Mouse (Mus musculus) midbrain, embryonic 13.5 days (tissue): Measurements from ENCODE around the gene Psma2. TPM values are rescaled to one million over a fixed set of nuclear protein-coding genes. Genes with fewer than 3 reads are reported as not detected.

Experiments
- ATAC-seq: fragments of 200-750 bp; cut with Nextera tagmentation; 2 replicates; pipeline ENCODE4 v1.8.0; 2017; ENCODE audit warnings: mild to moderate bottlenecking, moderate TSS enrichment, moderate library complexity
- H3K27ac ChIP-seq: fragments of 300-500 bp; sonication (generic); 2 replicates; pipeline ENCODE4 v1.5.1; 2015; ENCODE audit warnings: inconsistent platforms, mild to moderate bottlenecking, moderate library complexity
- H3K27me3 ChIP-seq: fragments of 300-500 bp; sonication (generic); 2 replicates; pipeline ENCODE4 v1.6.1; 2015; ENCODE audit warnings: mild to moderate bottlenecking, inconsistent platforms
- H3K36me3 ChIP-seq: fragments of 300-500 bp; sonication (generic); 2 replicates; pipeline ENCODE4 v1.6.1; 2015; ENCODE audit warnings: mild to moderate bottlenecking, inconsistent platforms
- H3K4me1 ChIP-seq: fragments of 300-500 bp; sonication (generic); replicated peaks from 2 replicates; pipeline ENCODE4 v1.6.1; 2015; ENCODE audit warnings: inconsistent platforms
- H3K4me2 ChIP-seq: fragments of 300-500 bp; sonication (generic); replicated peaks from 2 replicates; pipeline ENCODE4 v1.6.1; 2015; ENCODE audit warnings: moderate library complexity, mild to moderate bottlenecking, inconsistent platforms
- H3K4me3 ChIP-seq: fragments of 300-500 bp; sonication (generic); replicated peaks from 2 replicates; pipeline ENCODE4 v1.5.1; 2015; ENCODE audit warnings: mild to moderate bottlenecking, inconsistent platforms
- H3K9ac ChIP-seq: fragments of 300-500 bp; sonication (generic); replicated peaks from 2 replicates; pipeline ENCODE4 v1.6.1; 2015; ENCODE audit warnings: mild to moderate bottlenecking, inconsistent platforms
- H3K9me3 ChIP-seq: fragments of 300-500 bp; sonication (generic); 2 replicates; pipeline ENCODE4 v1.6.1; 2016; ENCODE audit warnings: mild to moderate bottlenecking, inconsistent platforms
- WGBS: fragments of 180-500 bp; shearing (Covaris S2); methylation state at CpG from one replicate; pipeline ENCODE4 v1.1.7; 2015; 5-methylcytosine and 5-hydroxymethylcytosine counted together
- polyA plus RNA-seq: library from polyadenylated mRNA; unstranded; fragments of >200 nt; fragmentation: Nextera tagmentation; extraction: Ambion mirVana; gene quantifications from 2 replicates; pipeline ENCODE4 v1.2.1, GENCODE M21; 2015

Gene Psma2
- polyA plus RNA-seq, result 197 and 201 TPM in 2 replicates

GRCm38 (mm10) chr13:14612926-14613529, at the start of gene Psma2, which contains the start of gene Mrpl32:
Gene Psma2 (plus strand): TSS chr13:14613240.
Gene Mrpl32 (minus strand): TSS chr13:14613165.
- Histone ChIP-seq H3K4me1 (peaks cover 21% of the 10 kb centered on the region), H3K27me3 (no peaks in the 10 kb centered on the region), H3K4me3 (peak within 1 kb of the TSS; percentile 89), H3K9me3 (no peaks in the 10 kb centered on the region), H3K9ac (peak within 1 kb of the TSS; percentile 89), H3K27ac (peak within 1 kb of the TSS; percentile 32; the same call in 1 of the 2 replicates), H3K4me2 (peak within 1 kb of the TSS; percentile 79), H3K36me3 (peaks cover 19% of the 10 kb centered on the region)
- ATAC-seq, result peak; percentile 100
- WGBS, result under 1% methylated on average over 42 of the region's 42 CpGs

- no peak overlapping the region for H3K4me3 ChIP-seq
- H3K9me3 ChIP-seq, result no peaks in the 10 kb centered on the region
- H3K4me1 ChIP-seq, result no peaks in the 10 kb centered on the region
- ATAC-seq, result no peak
- no peaks in the 10 kb centered on the region for H3K36me3 ChIP-seq
- no peak overlapping the region for H3K9ac ChIP-seq
- no peak overlapping the region for H3K27ac ChIP-seq
- no peak overlapping the region for H3K4me2 ChIP-seq
- H3K27me3 ChIP-seq, result no peaks in the 10 kb centered on the region
Measured at GRCm38 (mm10) chr13:14574128-14574527, 38.9 kb upstream of the Psma2 start.

GRCm38 (mm10) chr13:14580392-14580791, 32.6 kb upstream of the Psma2 start:
- Histone ChIP-seq H3K4me2 (no peak overlapping the region), H3K9me3 (no peaks in the 10 kb centered on the region), H3K36me3 (no peaks in the 10 kb centered on the region), H3K4me3 (no peak overlapping the region), H3K27ac (no peak overlapping the region), H3K4me1 (no peaks in the 10 kb centered on the region), H3K9ac (no peak overlapping the region), H3K27me3 (no peaks in the 10 kb centered on the region)
- ATAC-seq, result no peak
- 81% methylated on average over 3 of the region's 3 CpGs for WGBS

GRCm38 (mm10) chr13:14602744-14603143, 10.3 kb upstream of the Psma2 start:
- Histone ChIP-seq H3K9ac (no peak overlapping the region), H3K4me1 (no peaks in the 10 kb centered on the region), H3K36me3 (no peaks in the 10 kb centered on the region), H3K27me3 (no peaks in the 10 kb centered on the region), H3K4me2 (no peak overlapping the region), H3K27ac (no peak overlapping the region), H3K4me3 (no peak overlapping the region), H3K9me3 (no peaks in the 10 kb centered on the region)
- no peak for ATAC-seq
- WGBS, result 93% methylated on average over 2 of the region's 2 CpGs

GRCm38 (mm10) chr13:14607616-14608015, 5.4 kb upstream of the Psma2 start:
- Histone ChIP-seq H3K4me1 (peaks cover 12% of the 10 kb centered on the region), H3K27me3 (no peaks in the 10 kb centered on the region), H3K9ac (no peak overlapping the region), H3K9me3 (no peaks in the 10 kb centered on the region), H3K36me3 (peaks cover 5% of the 10 kb centered on the region), H3K27ac (no peak overlapping the region), H3K4me3 (no peak overlapping the region), H3K4me2 (no peak overlapping the region)
- ATAC-seq, result no peak

GRCm38 (mm10) chr13:14612463-14612862, 577 bp upstream of the Psma2 start:
- H3K9ac ChIP-seq, result peak overlapping the region; percentile 77
- 7% methylated on average over 10 of the region's 10 CpGs for WGBS
- ATAC-seq, result peak; percentile 82

GRCm38 (mm10) chr13:14613553-14613952, 513 bp downstream of the Psma2 start:
- Histone ChIP-seq H3K9ac (peak overlapping the region; percentile 89), H3K4me1 (peaks cover 21% of the 10 kb centered on the region), H3K4me2 (peak overlapping the region; percentile 79), H3K27me3 (no peaks in the 10 kb centered on the region), H3K27ac (peak overlapping the region; percentile 32; the same call in 1 of the 2 replicates), H3K9me3 (no peaks in the 10 kb centered on the region), H3K4me3 (peak overlapping the region; percentile 89), H3K36me3 (peaks cover 23% of the 10 kb centered on the region)
- under 1% methylated on average over 9 of the region's 9 CpGs for WGBS
- ATAC-seq, result no peak

More at GRCm38 (mm10) chr13:14612463-14612862, 577 bp upstream of the Psma2 start:
- no peak overlapping the region for H3K27ac ChIP-seq
- H3K4me3 ChIP-seq, result peak overlapping the region; percentile 89
- H3K27me3 ChIP-seq, result no peaks in the 10 kb centered on the region
- no peaks in the 10 kb centered on the region for H3K9me3 ChIP-seq
- H3K4me1 ChIP-seq, result peaks cover 21% of the 10 kb centered on the region
- H3K36me3 ChIP-seq, result peaks cover 14% of the 10 kb centered on the region
- H3K4me2 ChIP-seq, result peak overlapping the region; percentile 62

GRCm38 (mm10) chr13:14618724-14619123, 5.7 kb downstream of the Psma2 start:
- H3K4me2 ChIP-seq, result no peak overlapping the region
- peaks cover 9% of the 10 kb centered on the region for H3K4me1 ChIP-seq
- H3K27me3 ChIP-seq, result no peaks in the 10 kb centered on the region
- H3K9me3 ChIP-seq, result no peaks in the 10 kb centered on the region
- no peak overlapping the region for H3K9ac ChIP-seq
- no peak overlapping the region for H3K4me3 ChIP-seq
- no peak overlapping the region for H3K27ac ChIP-seq
- peaks cover 50% of the 10 kb centered on the region for H3K36me3 ChIP-seq
- 46% methylated on average over 2 of the region's 2 CpGs for WGBS
- 0 out of 2 replicates have a peak, but pooled peaks have one; percentile 50 for ATAC-seq

GRCm38 (mm10) chr13:14629726-14630641, 16.9 kb downstream of the Psma2 start, which contains the start of gene AW209491:
Gene AW209491 (plus strand): TSS chr13:14630154.
- Histone ChIP-seq H3K36me3 (peaks cover 25% of the 10 kb centered on the region), H3K27ac (0 out of 2 replicates have a peak within 1 kb of the TSS, but pooled peaks have one; percentile 63), H3K4me1 (peaks cover 21% of the 10 kb centered on the region), H3K27me3 (no peaks in the 10 kb centered on the region), H3K9me3 (no peaks in the 10 kb centered on the region), H3K9ac (peak within 1 kb of the TSS; percentile 79), H3K4me3 (peak within 1 kb of the TSS; percentile 62), H3K4me2 (peak within 1 kb of the TSS; percentile 70)
- WGBS, result 2% methylated on average over 29 of the region's 29 CpGs
- peak; percentile 98 for ATAC-seq

GRCm38 (mm10) chr13:14639998-14640397, 27.0 kb downstream of the Psma2 start:
- Histone ChIP-seq H3K4me1 (no peaks in the 10 kb centered on the region), H3K4me2 (no peak overlapping the region), H3K27ac (no peak overlapping the region), H3K27me3 (no peaks in the 10 kb centered on the region), H3K36me3 (peaks cover 35% of the 10 kb centered on the region), H3K9ac (no peak overlapping the region), H3K9me3 (no peaks in the 10 kb centered on the region), H3K4me3 (no peak overlapping the region)
- 68% methylated on average over 1 of the region's 1 CpGs for WGBS
- no peak for ATAC-seq

- H3K4me1 ChIP-seq, result no peaks in the 10 kb centered on the region
- H3K9ac ChIP-seq, result no peak overlapping the region
- no peaks in the 10 kb centered on the region for H3K9me3 ChIP-seq
- no peak overlapping the region for H3K4me2 ChIP-seq
- no peaks in the 10 kb centered on the region for H3K27me3 ChIP-seq
- no peak overlapping the region for H3K27ac ChIP-seq
- 20% methylated on average over 1 of the region's 1 CpGs for WGBS
- ATAC-seq, result no peak
- H3K36me3 ChIP-seq, result no peaks in the 10 kb centered on the region
- no peak overlapping the region for H3K4me3 ChIP-seq
Measured at GRCm38 (mm10) chr13:14649301-14649700, 36.3 kb downstream of the Psma2 start.

GRCm38 (mm10) chr13:14667107-14667506, 54.1 kb downstream of the Psma2 start:
- H3K4me2 ChIP-seq, result no peak overlapping the region
- H3K27ac ChIP-seq, result no peak overlapping the region
- H3K4me1 ChIP-seq, result no peaks in the 10 kb centered on the region
- no peaks in the 10 kb centered on the region for H3K36me3 ChIP-seq
- H3K27me3 ChIP-seq, result no peaks in the 10 kb centered on the region
- H3K4me3 ChIP-seq, result no peak overlapping the region
- no peak overlapping the region for H3K9ac ChIP-seq
- no peak for ATAC-seq
- H3K9me3 ChIP-seq, result no peaks in the 10 kb centered on the region
- WGBS, result 95% methylated on average over 4 of the region's 4 CpGs
